Mouse (Mus musculus): ENCODE data around the gene Nek7. TPM values are rescaled to one million over a fixed set of nuclear protein-coding genes. Genes with fewer than 3 reads are reported as not detected.

The Nek7 gene
- polyA plus RNA-seq, 1 experiment from 2014 or later, result 44.7 TPM

GRCm38 (mm10) chr1:138604736-138605135, 15.2 kb downstream of the Nek7 start:
- 81% methylated on average over 2 of the region's 2 CpGs for WGBS
- no peak for ATAC-seq (ENCODE audit: insufficient number of reproducible peaks, insufficient read depth, low FRiP score, low read depth)

GRCm38 (mm10) chr1:138603974-138604373, 16.0 kb downstream of the Nek7 start:
- Histone ChIP-seq H3K9ac (replicated peaks; ENCODE audit: low read depth, low read length) (no peak overlapping the region), H3K4me2 (replicated peaks; ENCODE audit: low read depth, low read length) (no peak overlapping the region), H3K27ac (ENCODE audit: low read length) (no peak overlapping the region), H3K27me3 (ENCODE audit: control insufficient read depth, insufficient read depth, low read length) (no peaks in the 10 kb centered on the region), H3K4me1 (ENCODE audit: control insufficient read depth, insufficient read depth, low read length) (no peaks in the 10 kb centered on the region), H3K36me3 (ENCODE audit: control insufficient read depth, insufficient read depth, low read length) (no peaks in the 10 kb centered on the region), H3K9me3 (ENCODE audit: control insufficient read depth, low read depth, low read length) (no peaks in the 10 kb centered on the region), H3K4me3 (ENCODE audit: low read depth, low read length) (no peak overlapping the region)
- no peak for ATAC-seq (ENCODE audit: insufficient number of reproducible peaks, insufficient read depth, low FRiP score, low read depth)
- 98% methylated on average over 4 of the region's 4 CpGs for WGBS

More at GRCm38 (mm10) chr1:138604736-138605135, 15.2 kb downstream of the Nek7 start:
- no peak overlapping the region for H3K4me3 ChIP-seq (ENCODE audit: low read depth, low read length)
- H3K27me3 ChIP-seq (ENCODE audit: control insufficient read depth, insufficient read depth, low read length), result no peaks in the 10 kb centered on the region
- H3K9ac ChIP-seq (replicated peaks; ENCODE audit: low read depth, low read length), result no peak overlapping the region
- H3K4me1 ChIP-seq (ENCODE audit: control insufficient read depth, insufficient read depth, low read length), result no peaks in the 10 kb centered on the region
- no peaks in the 10 kb centered on the region for H3K36me3 ChIP-seq (ENCODE audit: control insufficient read depth, insufficient read depth, low read length)
- no peaks in the 10 kb centered on the region for H3K9me3 ChIP-seq (ENCODE audit: control insufficient read depth, low read depth, low read length)
- no peak overlapping the region for H3K4me2 ChIP-seq (replicated peaks; ENCODE audit: low read depth, low read length)
- H3K27ac ChIP-seq (ENCODE audit: low read length), result no peak overlapping the region

DNA sequence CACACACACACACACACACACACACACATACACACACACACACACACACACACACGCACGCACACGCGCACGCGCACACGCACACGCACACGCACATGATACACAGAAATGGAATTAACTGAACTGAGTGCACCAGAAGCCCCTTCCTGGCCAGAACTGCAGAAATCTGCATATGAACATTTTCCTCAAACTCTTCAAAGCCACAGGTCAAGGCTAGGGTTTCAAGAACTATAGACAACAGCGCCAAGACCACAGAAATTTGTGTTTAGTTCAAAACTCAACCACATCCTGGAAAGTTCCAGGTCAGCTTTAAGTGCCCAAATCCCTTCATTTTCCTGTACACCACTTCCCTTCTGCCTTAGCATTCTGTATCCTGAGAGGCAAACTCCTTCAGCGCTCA, 21.9 kb downstream of the Nek7 start:
- Histone ChIP-seq H3K4me2 (replicated peaks; ENCODE audit: low read depth, low read length) (no peak overlapping the region), H3K4me1 (ENCODE audit: control insufficient read depth, insufficient read depth, low read length) (no peaks in the 10 kb centered on the region), H3K4me3 (ENCODE audit: low read depth, low read length) (no peak overlapping the region), H3K36me3 (ENCODE audit: control insufficient read depth, insufficient read depth, low read length) (no peaks in the 10 kb centered on the region), H3K27me3 (ENCODE audit: control insufficient read depth, insufficient read depth, low read length) (no peaks in the 10 kb centered on the region), H3K27ac (ENCODE audit: low read length) (no peak overlapping the region), H3K9ac (replicated peaks; ENCODE audit: low read depth, low read length) (no peak overlapping the region), H3K9me3 (ENCODE audit: control insufficient read depth, low read depth, low read length) (no peaks in the 10 kb centered on the region)
- WGBS, result 81% methylated on average over 11 of the region's 11 CpGs
- ATAC-seq (ENCODE audit: insufficient number of reproducible peaks, insufficient read depth, low FRiP score, low read depth), result no peak

- 49% methylated on average over 4 of the region's 4 CpGs for WGBS
These were observed 23.7 kb downstream of the Nek7 start for GRCm38 (mm10) chr1:138596127-138596706.

GRCm38 (mm10) chr1:138594910-138595309, 25.0 kb downstream of the Nek7 start:
- H3K4me1 ChIP-seq (ENCODE audit: control insufficient read depth, insufficient read depth, low read length), result no peaks in the 10 kb centered on the region
- no peaks in the 10 kb centered on the region for H3K9me3 ChIP-seq (ENCODE audit: control insufficient read depth, low read depth, low read length)
- H3K4me2 ChIP-seq (replicated peaks; ENCODE audit: low read depth, low read length), result no peak overlapping the region
- H3K4me3 ChIP-seq (ENCODE audit: low read depth, low read length), result no peak overlapping the region
- H3K9ac ChIP-seq (replicated peaks; ENCODE audit: low read depth, low read length), result no peak overlapping the region
- ATAC-seq (ENCODE audit: insufficient number of reproducible peaks, insufficient read depth, low FRiP score, low read depth), result no peak
- no peak overlapping the region for H3K27ac ChIP-seq (ENCODE audit: low read length)
- H3K27me3 ChIP-seq (ENCODE audit: control insufficient read depth, insufficient read depth, low read length), result no peaks in the 10 kb centered on the region
- no peaks in the 10 kb centered on the region for H3K36me3 ChIP-seq (ENCODE audit: control insufficient read depth, insufficient read depth, low read length)
- WGBS, result 88% methylated on average over 5 of the region's 5 CpGs

More at GRCm38 (mm10) chr1:138596127-138596706, 23.7 kb downstream of the Nek7 start:
- Histone ChIP-seq H3K9ac (replicated peaks; ENCODE audit: low read depth, low read length) (no peak overlapping the region), H3K4me2 (replicated peaks; ENCODE audit: low read depth, low read length) (no peak overlapping the region), H3K4me3 (ENCODE audit: low read depth, low read length) (no peak overlapping the region), H3K27me3 (ENCODE audit: control insufficient read depth, insufficient read depth, low read length) (no peaks in the 10 kb centered on the region), H3K36me3 (ENCODE audit: control insufficient read depth, insufficient read depth, low read length) (no peaks in the 10 kb centered on the region), H3K4me1 (ENCODE audit: control insufficient read depth, insufficient read depth, low read length) (no peaks in the 10 kb centered on the region), H3K9me3 (ENCODE audit: control insufficient read depth, low read depth, low read length) (no peaks in the 10 kb centered on the region), H3K27ac (ENCODE audit: low read length) (no peak overlapping the region)
- ATAC-seq (ENCODE audit: insufficient number of reproducible peaks, insufficient read depth, low FRiP score, low read depth), result no peak

DNA sequence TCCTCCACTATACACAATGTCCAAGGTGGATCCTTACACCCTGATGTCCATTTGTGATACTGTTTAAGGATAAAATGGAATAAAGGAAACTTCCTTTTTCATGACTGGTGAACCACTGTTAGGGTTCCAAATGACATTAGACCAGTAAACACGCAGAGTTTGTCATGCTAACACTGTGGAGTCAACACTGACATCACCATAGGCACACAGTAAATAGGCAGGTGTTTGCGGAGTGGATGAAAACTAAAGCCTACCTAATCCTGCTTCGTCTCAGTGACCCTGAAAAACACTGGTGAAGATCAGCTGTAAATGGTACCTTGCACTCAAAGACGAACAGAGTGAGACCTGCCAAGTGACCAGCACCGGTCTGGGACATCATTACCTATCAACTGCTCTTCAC, 26.0 kb downstream of the Nek7 start:
- Histone ChIP-seq H3K4me3 (ENCODE audit: low read depth, low read length) (no peak overlapping the region), H3K9me3 (ENCODE audit: control insufficient read depth, low read depth, low read length) (no peaks in the 10 kb centered on the region), H3K9ac (replicated peaks; ENCODE audit: low read depth, low read length) (no peak overlapping the region), H3K27ac (ENCODE audit: low read length) (no peak overlapping the region), H3K4me2 (replicated peaks; ENCODE audit: low read depth, low read length) (no peak overlapping the region), H3K36me3 (ENCODE audit: control insufficient read depth, insufficient read depth, low read length) (no peaks in the 10 kb centered on the region), H3K4me1 (ENCODE audit: control insufficient read depth, insufficient read depth, low read length) (no peaks in the 10 kb centered on the region), H3K27me3 (ENCODE audit: control insufficient read depth, insufficient read depth, low read length) (no peaks in the 10 kb centered on the region)
- ATAC-seq (ENCODE audit: insufficient number of reproducible peaks, insufficient read depth, low FRiP score, low read depth), result no peak
- WGBS, result 84% methylated on average over 5 of the region's 5 CpGs

- H3K27me3 ChIP-seq (ENCODE audit: control insufficient read depth, insufficient read depth, low read length), result no peaks in the 10 kb centered on the region
These were observed 27.5 kb downstream of the Nek7 start for GRCm38 (mm10) chr1:138592466-138592865.

GRCm38 (mm10) chr1:138590451-138591022, 29.4 kb downstream of the Nek7 start:
- H3K9ac ChIP-seq (replicated peaks; ENCODE audit: low read depth, low read length), result no peak overlapping the region
- no peak overlapping the region for H3K27ac ChIP-seq (ENCODE audit: low read length)
- H3K36me3 ChIP-seq (ENCODE audit: control insufficient read depth, insufficient read depth, low read length), result no peaks in the 10 kb centered on the region
- H3K4me1 ChIP-seq (ENCODE audit: control insufficient read depth, insufficient read depth, low read length), result no peaks in the 10 kb centered on the region
- H3K4me2 ChIP-seq (replicated peaks; ENCODE audit: low read depth, low read length), result no peak overlapping the region
- no peaks in the 10 kb centered on the region for H3K27me3 ChIP-seq (ENCODE audit: control insufficient read depth, insufficient read depth, low read length)
- ATAC-seq (ENCODE audit: insufficient number of reproducible peaks, insufficient read depth, low FRiP score, low read depth), result no peak
- H3K4me3 ChIP-seq (ENCODE audit: low read depth, low read length), result no peak overlapping the region
- WGBS, result 88% methylated on average over 8 of the region's 8 CpGs
- no peaks in the 10 kb centered on the region for H3K9me3 ChIP-seq (ENCODE audit: control insufficient read depth, low read depth, low read length)

More at GRCm38 (mm10) chr1:138592466-138592865, 27.5 kb downstream of the Nek7 start:
- no peak for ATAC-seq (ENCODE audit: insufficient number of reproducible peaks, insufficient read depth, low FRiP score, low read depth)
- H3K27ac ChIP-seq (ENCODE audit: low read length), result no peak overlapping the region
- no peaks in the 10 kb centered on the region for H3K36me3 ChIP-seq (ENCODE audit: control insufficient read depth, insufficient read depth, low read length)
- no peaks in the 10 kb centered on the region for H3K9me3 ChIP-seq (ENCODE audit: control insufficient read depth, low read depth, low read length)
- no peak overlapping the region for H3K9ac ChIP-seq (replicated peaks; ENCODE audit: low read depth, low read length)
- no peak overlapping the region for H3K4me3 ChIP-seq (ENCODE audit: low read depth, low read length)
- H3K4me1 ChIP-seq (ENCODE audit: control insufficient read depth, insufficient read depth, low read length), result no peaks in the 10 kb centered on the region
- no peak overlapping the region for H3K4me2 ChIP-seq (replicated peaks; ENCODE audit: low read depth, low read length)
- 78% methylated on average over 4 of the region's 4 CpGs for WGBS

DNA sequence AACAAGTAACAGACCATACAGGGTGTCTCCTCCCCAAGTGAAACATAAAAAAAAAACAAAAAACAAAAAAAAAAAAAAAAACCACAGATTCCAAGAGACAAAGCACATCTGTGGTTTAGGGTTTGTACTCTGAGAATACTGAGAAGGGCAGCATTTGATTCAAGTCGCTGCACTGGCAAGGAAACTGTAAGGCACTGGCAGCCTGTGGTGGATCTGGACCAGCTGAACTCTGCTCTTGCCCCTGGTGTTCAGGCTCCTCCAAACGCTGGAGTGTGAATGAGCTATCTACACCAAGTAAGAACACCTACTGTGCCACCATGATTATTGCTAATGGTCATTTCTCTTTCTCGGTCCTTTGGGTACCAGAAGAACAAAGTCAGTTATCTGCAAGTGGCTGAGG, 30.8 kb downstream of the Nek7 start:
- Histone ChIP-seq H3K27me3 (ENCODE audit: control insufficient read depth, insufficient read depth, low read length) (no peaks in the 10 kb centered on the region), H3K4me3 (ENCODE audit: low read depth, low read length) (no peak overlapping the region), H3K4me2 (replicated peaks; ENCODE audit: low read depth, low read length) (no peak overlapping the region), H3K4me1 (ENCODE audit: control insufficient read depth, insufficient read depth, low read length) (no peaks in the 10 kb centered on the region), H3K27ac (ENCODE audit: low read length) (no peak overlapping the region), H3K9ac (replicated peaks; ENCODE audit: low read depth, low read length) (no peak overlapping the region), H3K36me3 (ENCODE audit: control insufficient read depth, insufficient read depth, low read length) (no peaks in the 10 kb centered on the region), H3K9me3 (ENCODE audit: control insufficient read depth, low read depth, low read length) (no peaks in the 10 kb centered on the region)
- 72% methylated on average over 3 of the region's 3 CpGs for WGBS
- no peak for ATAC-seq (ENCODE audit: insufficient number of reproducible peaks, insufficient read depth, low FRiP score, low read depth)
